Mouse (Mus musculus): ENCODE results near the gene Dmxl2.

DNA sequence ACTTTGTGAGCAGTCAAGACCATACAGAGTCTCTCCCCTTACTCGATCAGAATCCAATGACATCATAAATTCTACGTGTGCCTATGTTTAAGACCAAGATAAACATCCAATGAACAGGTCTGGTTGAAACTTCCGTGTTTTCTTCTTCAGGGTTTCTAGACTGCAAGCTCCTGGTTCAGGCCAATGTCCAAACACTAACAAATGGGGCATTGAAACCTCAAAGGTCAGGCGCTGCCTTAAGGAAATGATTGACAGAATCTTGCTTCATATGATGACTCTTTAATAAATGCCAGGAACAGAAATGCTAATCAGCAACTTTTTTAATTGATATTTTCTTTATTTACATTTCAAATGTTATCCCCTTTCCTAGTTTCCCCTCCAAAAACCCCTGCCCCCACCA is 18.9 kb upstream of the Dmxl2 start:
- TF ChIP-seq CTCF (IDR thresholded peaks at IDR 0.05; ENCODE audit: low read depth) (no peak), EP300 (optimal IDR thresholded peaks at IDR 0.05) (no peak)

Measured in stomach, postnatal 0 days (tissue).